Mouse (Mus musculus): Measurements from ENCODE around the gene Hacd3.

The Hacd3 gene

DNA sequence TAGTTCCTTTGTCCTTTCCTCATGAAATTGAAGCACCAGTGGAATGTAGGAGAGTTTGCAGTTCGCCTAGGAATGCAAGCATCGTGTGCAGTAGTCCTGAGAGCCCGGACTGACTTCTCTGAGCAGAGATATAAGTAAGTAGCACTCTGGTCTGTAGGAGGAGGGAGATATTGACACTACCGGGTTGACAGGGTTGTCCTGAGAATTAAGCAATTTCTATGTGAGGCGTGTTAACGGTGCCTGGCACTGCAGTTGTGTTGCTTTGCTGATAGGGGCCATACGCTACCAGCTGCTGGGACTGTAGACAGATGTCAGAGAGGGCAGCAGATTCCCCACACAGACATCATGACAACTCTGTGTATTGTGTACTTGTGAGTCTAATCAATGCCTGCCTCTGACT, 68.3 kb downstream of the Hacd3 start:
- H3K9me3 ChIP-seq (ENCODE audit: low read length): no peaks in the 10 kb centered on the region
- H3K4me1 ChIP-seq (replicated peaks; ENCODE audit: low read depth, low read length): peaks cover 30% of the 10 kb centered on the region
- H3K27me3 ChIP-seq (ENCODE audit: insufficient read depth, low read length): peaks cover 51% of the 10 kb centered on the region
- no peak overlapping the region for H3K4me3 ChIP-seq (replicated peaks; ENCODE audit: low read length)
- TF ChIP-seq NANOG (IDR thresholded peaks at IDR 0.05; ENCODE audit: borderline replicate concordance, low read length) (no peak), CTCF (conservative IDR thresholded peaks at IDR 0.05; ENCODE audit: low read length) (no peak), POU5F1 (IDR thresholded peaks at IDR 0.05; ENCODE audit: borderline replicate concordance, low read length) (no peak)
- no peaks in the 10 kb centered on the region for H3K36me3 ChIP-seq (ENCODE audit: insufficient read depth, low read length)

DNA sequence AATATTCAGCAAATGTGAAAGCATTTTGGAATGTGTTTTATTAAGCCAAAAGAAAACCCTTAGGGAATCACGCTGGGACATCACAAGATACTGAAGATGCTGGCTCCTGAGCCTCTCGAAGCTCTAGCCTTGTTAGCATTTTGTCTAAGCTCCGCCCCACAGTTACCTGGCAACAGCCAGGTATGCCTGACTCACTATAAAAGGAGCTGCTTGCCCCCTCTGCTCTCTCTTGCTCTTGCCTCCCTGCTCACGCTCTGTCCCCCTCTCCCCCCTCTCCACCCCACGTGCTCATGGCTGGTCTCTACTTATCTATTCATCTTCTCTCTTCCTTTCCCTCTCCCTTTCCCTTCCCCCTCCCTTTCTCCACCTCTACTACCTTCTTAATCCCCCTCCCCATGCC, 69.4 kb downstream of the Hacd3 start:
- Histone ChIP-seq H3K27me3 (ENCODE audit: insufficient read depth, low read length) (peaks cover 60% of the 10 kb centered on the region), H3K36me3 (ENCODE audit: insufficient read depth, low read length) (no peaks in the 10 kb centered on the region), H3K4me1 (replicated peaks; ENCODE audit: low read depth, low read length) (peaks cover 38% of the 10 kb centered on the region), H3K9me3 (ENCODE audit: low read length) (no peaks in the 10 kb centered on the region), H3K4me3 (replicated peaks; ENCODE audit: low read length) (no peak overlapping the region)
- no peak for TF ChIP-seq NANOG (IDR thresholded peaks at IDR 0.05; ENCODE audit: borderline replicate concordance, low read length)
- no peak for TF ChIP-seq POU5F1 (IDR thresholded peaks at IDR 0.05; ENCODE audit: borderline replicate concordance, low read length)

DNA sequence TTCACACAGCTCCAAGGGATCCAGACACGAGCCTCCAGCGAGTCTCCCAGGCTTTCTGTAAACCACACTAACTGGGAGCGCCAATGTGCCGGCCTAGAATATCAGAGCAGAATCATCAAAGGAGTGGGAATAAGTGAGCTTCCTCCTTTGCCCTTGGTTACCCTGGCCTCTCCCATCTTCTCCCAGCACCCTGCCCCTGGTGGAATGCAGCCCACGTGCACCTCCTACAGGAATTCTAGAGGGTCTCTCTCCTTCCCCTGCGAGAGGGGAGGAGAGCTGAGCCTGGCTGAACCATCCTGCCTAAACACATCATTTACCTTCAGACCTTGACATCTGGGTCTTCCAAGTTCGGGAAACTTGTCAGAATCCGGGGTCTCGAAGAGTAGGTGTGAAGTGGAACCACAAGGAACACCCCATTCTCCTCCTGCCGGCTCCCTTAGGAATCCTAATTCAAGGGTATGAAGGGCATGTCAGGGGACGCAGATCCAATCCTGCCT, 70.3 kb downstream of the Hacd3 start, which contains the start of gene Slc24a1:
TSS of gene Slc24a1 (minus strand) at position 447 of the 497 bp plus-strand sequence.
- Histone ChIP-seq H3K4me1 (replicated peaks; ENCODE audit: low read depth, low read length) (peaks cover 30% of the 10 kb centered on the region), H3K27me3 (ENCODE audit: insufficient read depth, low read length) (peaks cover 68% of the 10 kb centered on the region), H3K9me3 (ENCODE audit: low read length) (no peaks in the 10 kb centered on the region), H3K36me3 (ENCODE audit: insufficient read depth, low read length) (no peaks in the 10 kb centered on the region), H3K4me3 (replicated peaks; ENCODE audit: low read length) (no peak within 1 kb of the TSS)
- TF ChIP-seq CTCF (conservative IDR thresholded peaks at IDR 0.05; ENCODE audit: low read length) (peak; percentile 9; the same call in 1 of the 2 replicates), POU5F1 (IDR thresholded peaks at IDR 0.05; ENCODE audit: borderline replicate concordance, low read length) (no peak), NANOG (IDR thresholded peaks at IDR 0.05; ENCODE audit: borderline replicate concordance, low read length) (no peak)

DNA sequence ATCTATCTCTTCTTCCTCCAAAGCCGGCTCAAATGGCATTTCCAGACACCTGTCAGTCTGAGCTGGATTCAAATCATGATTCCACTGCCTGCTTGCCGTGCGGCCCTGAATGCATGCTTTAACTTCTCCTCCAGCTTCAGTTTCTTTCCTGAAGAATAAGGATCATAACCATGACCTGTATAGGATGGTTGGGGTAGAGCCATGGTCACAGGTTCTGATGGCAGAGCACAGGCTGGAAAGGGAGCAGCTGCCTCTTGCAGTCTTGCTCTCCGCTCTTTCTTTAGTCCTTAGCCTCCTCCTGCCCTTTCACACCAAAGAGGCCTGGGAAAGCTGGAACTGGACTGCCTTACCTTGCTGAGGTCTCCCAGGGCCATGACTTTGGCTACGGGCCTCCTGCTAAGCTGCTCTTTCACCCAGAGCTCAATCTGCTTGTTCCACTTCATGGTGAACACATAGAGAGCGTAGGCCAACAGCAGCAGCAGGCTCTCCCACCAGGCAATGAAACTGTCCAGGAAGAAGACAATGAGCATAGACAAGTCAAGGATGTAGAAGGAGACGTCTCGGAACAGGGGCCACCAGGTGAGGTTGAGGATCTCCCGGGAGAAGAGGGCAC, 73.9 kb downstream of the Hacd3 start:
- Histone ChIP-seq H3K36me3 (ENCODE audit: insufficient read depth, low read length) (no peaks in the 10 kb centered on the region), H3K27me3 (ENCODE audit: insufficient read depth, low read length) (peaks cover 80% of the 10 kb centered on the region), H3K4me3 (replicated peaks; ENCODE audit: low read length) (0 out of 2 replicates have a peak overlapping the region, but pooled peaks have one; percentile 10), H3K4me1 (replicated peaks; ENCODE audit: low read depth, low read length) (peaks cover 35% of the 10 kb centered on the region), H3K9me3 (ENCODE audit: low read length) (no peaks in the 10 kb centered on the region)
- TF ChIP-seq CTCF (conservative IDR thresholded peaks at IDR 0.05; ENCODE audit: low read length): no peak
- TF ChIP-seq NANOG (IDR thresholded peaks at IDR 0.05; ENCODE audit: borderline replicate concordance, low read length): no peak

DNA sequence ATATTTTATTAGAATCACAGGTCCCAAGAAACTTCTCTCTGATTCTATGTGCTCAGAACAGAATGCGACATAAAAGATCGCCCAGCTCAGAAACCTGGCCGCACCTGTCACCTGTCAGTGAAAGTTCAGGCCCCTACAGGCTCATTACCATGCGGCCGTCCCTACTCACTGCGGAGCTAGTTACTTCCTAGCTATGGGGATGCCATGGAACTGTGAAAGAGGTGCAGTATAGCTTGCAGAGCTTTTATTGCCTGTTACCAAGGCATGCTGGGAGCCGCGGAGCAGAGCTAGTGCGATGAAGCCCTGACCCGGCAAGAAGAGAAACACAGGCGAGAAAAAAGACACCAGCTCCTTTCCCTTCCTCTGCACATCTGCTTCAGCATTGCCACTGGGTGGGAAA, 77.5 kb downstream of the Hacd3 start:
- peaks cover 30% of the 10 kb centered on the region for H3K4me1 ChIP-seq (replicated peaks; ENCODE audit: low read depth, low read length)
- no peaks in the 10 kb centered on the region for H3K36me3 ChIP-seq (ENCODE audit: insufficient read depth, low read length)
- TF ChIP-seq CTCF (conservative IDR thresholded peaks at IDR 0.05; ENCODE audit: low read length) (no peak), NANOG (IDR thresholded peaks at IDR 0.05; ENCODE audit: borderline replicate concordance, low read length) (no peak), POU5F1 (IDR thresholded peaks at IDR 0.05; ENCODE audit: borderline replicate concordance, low read length) (no peak)
- peaks cover 69% of the 10 kb centered on the region for H3K27me3 ChIP-seq (ENCODE audit: insufficient read depth, low read length)
- peak overlapping the region; percentile 46 for H3K4me3 ChIP-seq (replicated peaks; ENCODE audit: low read length)
- H3K9me3 ChIP-seq (ENCODE audit: low read length): no peaks in the 10 kb centered on the region

DNA sequence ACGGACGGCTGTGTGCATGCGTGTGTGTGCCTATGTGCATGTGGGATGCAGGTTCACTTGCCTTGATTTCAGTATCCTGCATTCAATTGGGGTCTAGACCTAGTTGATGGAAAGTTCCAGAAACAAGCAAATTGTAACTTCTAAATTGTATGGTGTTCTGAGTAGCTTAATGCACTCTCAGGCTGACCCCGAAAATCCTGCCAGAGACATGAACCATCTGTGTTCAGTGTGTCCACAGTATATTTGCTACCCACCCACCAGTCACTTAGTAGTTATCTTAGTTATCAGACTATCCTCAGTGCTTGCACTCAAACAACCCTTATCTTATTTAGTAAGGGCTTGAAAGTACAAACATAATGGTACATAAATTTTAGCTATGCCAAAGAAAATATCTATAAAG, 79.8 kb downstream of the Hacd3 start:
- Histone ChIP-seq H3K27me3 (ENCODE audit: insufficient read depth, low read length) (peaks cover 53% of the 10 kb centered on the region), H3K4me3 (replicated peaks; ENCODE audit: low read length) (no peak overlapping the region), H3K4me1 (replicated peaks; ENCODE audit: low read depth, low read length) (peaks cover 24% of the 10 kb centered on the region), H3K9me3 (ENCODE audit: low read length) (no peaks in the 10 kb centered on the region), H3K36me3 (ENCODE audit: insufficient read depth, low read length) (no peaks in the 10 kb centered on the region)
- TF ChIP-seq POU5F1 (IDR thresholded peaks at IDR 0.05; ENCODE audit: borderline replicate concordance, low read length): no peak
- TF ChIP-seq NANOG (IDR thresholded peaks at IDR 0.05; ENCODE audit: borderline replicate concordance, low read length): no peak
- TF ChIP-seq CTCF (conservative IDR thresholded peaks at IDR 0.05; ENCODE audit: low read length): no peak

DNA sequence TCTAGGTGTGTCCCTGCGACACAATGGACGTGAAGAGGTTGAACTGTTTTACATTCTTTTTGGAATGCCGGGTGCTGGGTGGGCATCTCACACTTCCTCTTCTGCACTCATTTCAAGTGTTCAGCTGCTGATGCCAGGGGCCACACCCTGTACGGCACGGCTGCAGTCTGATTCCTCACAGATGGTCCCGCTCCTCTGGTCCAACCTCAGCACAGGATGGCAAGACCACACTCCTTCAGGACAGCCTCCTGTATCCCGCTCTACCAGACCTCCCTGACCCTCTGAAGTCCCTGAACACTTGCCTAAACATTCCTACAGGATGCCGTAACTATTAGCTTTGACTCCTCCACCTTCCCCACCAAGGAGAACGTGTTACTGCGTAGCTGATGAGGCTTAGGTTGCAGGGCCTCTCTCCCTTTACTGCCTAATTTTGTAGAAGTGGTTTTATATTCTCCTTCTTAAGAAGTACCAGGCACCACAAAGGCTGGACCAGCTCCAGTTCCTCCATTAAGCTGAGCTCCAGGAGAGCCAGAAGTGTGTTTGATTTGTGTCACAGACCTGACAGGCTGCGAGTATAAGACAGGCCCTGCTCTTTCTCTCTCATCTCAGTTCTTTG, 80.7 kb downstream of the Hacd3 start:
- peaks cover 31% of the 10 kb centered on the region for H3K4me1 ChIP-seq (replicated peaks; ENCODE audit: low read depth, low read length)
- TF ChIP-seq CTCF (conservative IDR thresholded peaks at IDR 0.05; ENCODE audit: low read length): no peak
- no peak overlapping the region for H3K4me3 ChIP-seq (replicated peaks; ENCODE audit: low read length)
- no peaks in the 10 kb centered on the region for H3K9me3 ChIP-seq (ENCODE audit: low read length)
- no peaks in the 10 kb centered on the region for H3K36me3 ChIP-seq (ENCODE audit: insufficient read depth, low read length)
- peaks cover 46% of the 10 kb centered on the region for H3K27me3 ChIP-seq (ENCODE audit: insufficient read depth, low read length)

DNA sequence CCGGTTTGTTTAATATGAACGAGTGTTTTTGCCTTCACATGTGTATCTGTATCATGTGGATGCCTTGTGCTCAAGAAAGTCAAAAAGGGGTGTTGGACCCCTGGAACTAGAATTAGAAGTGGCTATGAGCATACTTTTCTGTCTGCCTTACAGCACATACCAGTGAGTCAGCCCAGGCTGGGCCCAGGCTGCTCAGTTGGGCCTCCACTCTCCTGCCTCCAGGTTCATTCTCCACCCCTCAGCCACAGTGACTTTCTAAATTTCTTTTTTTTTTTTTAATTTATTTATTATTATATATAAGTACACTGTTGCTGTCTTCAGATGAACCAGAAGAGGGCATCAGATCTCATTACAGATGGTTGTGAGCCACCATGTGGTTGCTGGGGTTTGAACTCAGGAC, 81.7 kb downstream of the Hacd3 start:
- Histone ChIP-seq H3K27me3 (ENCODE audit: insufficient read depth, low read length) (peaks cover 46% of the 10 kb centered on the region), H3K4me1 (replicated peaks; ENCODE audit: low read depth, low read length) (peaks cover 38% of the 10 kb centered on the region), H3K9me3 (ENCODE audit: low read length) (no peaks in the 10 kb centered on the region), H3K36me3 (ENCODE audit: insufficient read depth, low read length) (no peaks in the 10 kb centered on the region), H3K4me3 (replicated peaks; ENCODE audit: low read length) (no peak overlapping the region)
- no peak for TF ChIP-seq NANOG (IDR thresholded peaks at IDR 0.05; ENCODE audit: borderline replicate concordance, low read length)
- no peak for TF ChIP-seq CTCF (conservative IDR thresholded peaks at IDR 0.05; ENCODE audit: low read length)
- no peak for TF ChIP-seq POU5F1 (IDR thresholded peaks at IDR 0.05; ENCODE audit: borderline replicate concordance, low read length)

DNA sequence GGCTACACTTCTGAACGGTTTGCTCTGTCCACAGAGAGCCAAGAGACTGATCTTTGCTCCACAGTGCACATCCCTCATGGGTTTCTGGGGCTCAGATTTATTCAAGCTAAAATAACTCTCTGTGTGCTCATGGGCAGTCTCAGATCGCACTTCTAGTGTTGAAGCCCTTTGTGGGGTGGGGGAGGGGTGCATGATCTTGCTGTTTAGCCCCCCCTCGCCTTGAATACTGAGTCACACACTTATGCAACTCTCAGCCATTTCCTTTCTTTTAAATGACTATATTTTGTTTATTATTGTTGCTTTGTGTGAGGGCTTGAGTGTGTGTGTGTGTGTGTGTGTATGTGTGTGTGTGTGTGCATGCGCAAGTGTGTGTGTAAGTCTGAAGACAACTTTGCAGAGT, 82.2 kb downstream of the Hacd3 start:
- TF ChIP-seq POU5F1 (IDR thresholded peaks at IDR 0.05; ENCODE audit: borderline replicate concordance, low read length) (no peak), NANOG (IDR thresholded peaks at IDR 0.05; ENCODE audit: borderline replicate concordance, low read length) (no peak), CTCF (conservative IDR thresholded peaks at IDR 0.05; ENCODE audit: low read length) (no peak)
- Histone ChIP-seq H3K9me3 (ENCODE audit: low read length) (no peaks in the 10 kb centered on the region), H3K36me3 (ENCODE audit: insufficient read depth, low read length) (no peaks in the 10 kb centered on the region), H3K27me3 (ENCODE audit: insufficient read depth, low read length) (peaks cover 45% of the 10 kb centered on the region), H3K4me3 (replicated peaks; ENCODE audit: low read length) (no peak overlapping the region), H3K4me1 (replicated peaks; ENCODE audit: low read depth, low read length) (peaks cover 38% of the 10 kb centered on the region)

Data from E14TG2a.4 (cell line).